Mouse (Mus musculus) stomach, embryonic 15.5 days (tissue): ENCODE data around the gene Apba2. TPM values are rescaled to one million over a fixed set of nuclear protein-coding genes. Genes with fewer than 3 reads are reported as not detected.

Experiments
- ATAC-seq: fragments of 200-750 bp; cut with Nextera tagmentation; 2 replicates; pipeline ENCODE4 v1.8.0; 2017; ENCODE audit warnings: low read depth, moderate number of reproducible peaks, moderate TSS enrichment; ENCODE audit not compliant: insufficient read depth, low FRiP score
- H3K27ac ChIP-seq: fragments of 300-500 bp; sonication (generic); 2 replicates; pipeline ENCODE4 v1.5.1; 2015; ENCODE audit warnings: mild to moderate bottlenecking, inconsistent platforms
- H3K27me3 ChIP-seq: fragments of 300-500 bp; sonication (generic); replicated peaks from 2 replicates; pipeline ENCODE4 v1.6.1; 2015; ENCODE audit warnings: inconsistent platforms
- H3K36me3 ChIP-seq: fragments of 300-500 bp; sonication (generic); 2 replicates; pipeline ENCODE4 v1.6.1; 2015; ENCODE audit warnings: inconsistent platforms
- H3K4me1 ChIP-seq: fragments of 300-500 bp; sonication (generic); 2 replicates; pipeline ENCODE4 v1.6.1; 2015; ENCODE audit warnings: inconsistent platforms
- H3K4me2 ChIP-seq: fragments of 300-500 bp; sonication (generic); 2 replicates; pipeline ENCODE4 v1.6.1; 2015; ENCODE audit warnings: mild to moderate bottlenecking, inconsistent platforms
- H3K4me3 ChIP-seq: fragments of 300-500 bp; sonication (generic); replicated peaks from 2 replicates; pipeline ENCODE4 v1.5.1; 2015; ENCODE audit warnings: inconsistent platforms
- H3K9ac ChIP-seq: fragments of 300-500 bp; sonication (generic); 2 replicates; pipeline ENCODE4 v1.6.1; 2015; ENCODE audit warnings: inconsistent platforms
- H3K9me3 ChIP-seq: fragments of 300-500 bp; sonication (generic); 2 replicates; pipeline ENCODE4 v1.6.1; 2016; ENCODE audit warnings: inconsistent platforms
- WGBS: fragments of 180-500 bp; shearing (Covaris S2); methylation state at CpG from one replicate; pipeline ENCODE4 v1.1.7; 2015; 5-methylcytosine and 5-hydroxymethylcytosine counted together
- polyA plus RNA-seq: library from polyadenylated mRNA; unstranded; fragments of >200 nt; fragmentation: Nextera tagmentation; extraction: Ambion mirVana; gene quantifications from 2 replicates; pipeline ENCODE4 v1.2.1, GENCODE M21; 2015

Apba2 gene
- polyA plus RNA-seq, 1 experiment from 2014 or later: 6.1 TPM

GRCm38 (mm10) chr7:64535269-64535668, 33.8 kb downstream of the Apba2 start:
- H3K4me3 ChIP-seq: no peak overlapping the region
- H3K4me1 ChIP-seq: no peaks in the 10 kb centered on the region
- no peak overlapping the region for H3K27ac ChIP-seq
- H3K27me3 ChIP-seq: no peaks in the 10 kb centered on the region
- H3K4me2 ChIP-seq: no peak overlapping the region
- no peaks in the 10 kb centered on the region for H3K9me3 ChIP-seq
- no peak for ATAC-seq
- no peak overlapping the region for H3K9ac ChIP-seq
- H3K36me3 ChIP-seq: no peaks in the 10 kb centered on the region
- WGBS: 74% methylated on average over 2 of the region's 2 CpGs

DNA sequence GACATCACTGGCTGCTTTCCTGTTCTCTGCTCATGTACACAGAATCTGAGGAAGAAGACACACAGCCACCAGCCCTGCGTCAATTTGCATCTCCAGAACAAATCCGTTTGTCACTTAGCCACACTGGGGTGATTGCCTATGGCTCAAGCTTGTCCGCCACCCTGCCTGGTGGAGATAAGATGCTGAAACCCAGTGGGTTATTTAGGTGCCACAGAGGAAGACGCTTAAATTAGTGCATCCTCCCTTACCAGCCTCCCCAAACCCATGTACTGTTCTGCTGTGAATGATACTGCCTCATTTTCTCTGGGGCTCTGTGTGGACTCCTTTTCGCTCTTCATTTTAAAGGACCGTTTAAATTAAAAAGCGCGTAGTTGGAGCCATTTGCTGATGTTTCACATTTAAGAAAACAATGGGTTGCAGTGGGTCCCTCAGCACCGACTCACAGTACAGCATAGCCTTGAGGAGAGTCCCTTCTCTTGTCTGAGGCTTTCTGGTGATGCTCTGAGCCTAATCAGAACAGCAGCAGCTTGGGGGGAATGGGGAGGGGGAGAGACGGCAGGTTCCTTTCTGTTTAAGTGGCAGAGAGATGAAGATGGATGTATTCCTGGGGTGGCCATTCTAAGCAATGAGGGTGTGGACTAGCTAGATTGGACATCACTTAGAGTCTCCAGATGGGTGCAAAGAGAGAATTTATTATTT, 38.1 kb downstream of the Apba2 start:
- Histone ChIP-seq H3K27ac (no peak overlapping the region), H3K4me3 (no peak overlapping the region), H3K4me1 (no peaks in the 10 kb centered on the region), H3K27me3 (no peaks in the 10 kb centered on the region), H3K36me3 (no peaks in the 10 kb centered on the region), H3K9ac (no peak overlapping the region), H3K4me2 (no peak overlapping the region), H3K9me3 (no peaks in the 10 kb centered on the region)
- 56% methylated on average over 10 of the region's 10 CpGs for WGBS
- no peak for ATAC-seq

- Histone ChIP-seq H3K4me1 (no peaks in the 10 kb centered on the region), H3K9ac (no peak overlapping the region), H3K36me3 (no peaks in the 10 kb centered on the region), H3K9me3 (no peaks in the 10 kb centered on the region), H3K27me3 (no peaks in the 10 kb centered on the region), H3K4me3 (no peak overlapping the region), H3K4me2 (no peak overlapping the region), H3K27ac (no peak overlapping the region)
- WGBS: 66% methylated on average over 8 of the region's 8 CpGs
- ATAC-seq: no peak
Observed at GRCm38 (mm10) chr7:64546801-64547200, 45.3 kb downstream of the Apba2 start.

DNA sequence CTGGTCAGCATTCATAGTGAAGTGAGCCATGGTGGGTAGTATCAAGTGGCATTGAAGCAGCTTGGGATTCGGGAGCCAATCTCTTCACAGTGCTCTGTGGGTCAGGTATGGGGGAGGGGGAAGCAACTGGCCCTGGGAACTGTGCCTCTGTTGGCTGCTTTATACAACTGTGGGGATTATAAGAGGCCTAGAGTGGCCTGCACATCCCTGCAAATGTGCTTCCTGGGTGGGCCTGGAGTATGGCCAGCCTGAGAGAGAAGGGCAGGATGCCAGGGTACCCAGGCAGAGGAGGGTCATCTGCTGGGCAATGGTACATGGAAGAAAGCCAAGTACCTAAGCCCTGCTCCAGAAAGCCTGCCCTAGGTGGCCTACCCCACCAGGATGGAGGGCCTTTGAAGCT, 49.4 kb downstream of the Apba2 start:
- Histone ChIP-seq H3K4me2 (no peak overlapping the region), H3K9me3 (no peaks in the 10 kb centered on the region), H3K4me1 (no peaks in the 10 kb centered on the region), H3K27ac (no peak overlapping the region), H3K27me3 (no peaks in the 10 kb centered on the region), H3K4me3 (no peak overlapping the region), H3K36me3 (no peaks in the 10 kb centered on the region), H3K9ac (no peak overlapping the region)
- ATAC-seq: no peak
- 71% methylated on average over 1 of the region's 1 CpGs for WGBS

DNA sequence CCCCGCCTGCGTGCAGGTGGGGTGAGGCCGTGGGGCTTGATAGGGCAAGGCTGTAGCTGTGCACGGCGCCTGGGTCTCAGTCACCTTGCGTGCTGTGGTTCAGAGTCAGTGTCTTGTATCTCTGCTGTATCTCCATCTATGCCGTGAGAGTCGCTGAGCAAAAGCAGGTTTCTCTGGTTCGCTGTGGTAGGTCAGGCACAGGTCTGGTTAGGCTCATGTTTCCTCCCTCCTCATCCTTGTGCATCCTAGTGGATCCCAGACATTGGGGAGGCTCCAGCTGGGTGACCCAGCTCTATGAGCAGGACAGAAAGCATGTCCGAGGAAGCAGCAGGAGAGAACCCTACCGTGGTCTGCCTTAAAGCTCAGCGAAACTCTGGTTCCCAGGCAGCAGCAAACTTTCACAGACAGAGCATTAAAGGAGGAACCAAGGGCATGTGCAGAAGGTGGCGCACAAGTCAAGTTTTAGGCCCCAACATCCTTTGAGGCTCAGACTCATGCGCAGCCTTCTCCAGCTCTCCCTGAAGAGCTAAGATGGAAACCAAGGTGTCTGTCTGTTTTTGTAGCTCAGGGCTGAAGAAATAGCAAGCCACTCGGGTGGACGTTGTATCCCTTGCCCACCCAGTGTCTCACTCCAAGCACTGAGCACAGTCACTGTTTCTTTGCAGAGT, 51.2 kb downstream of the Apba2 start:
- Histone ChIP-seq H3K4me1 (no peaks in the 10 kb centered on the region), H3K4me2 (no peak overlapping the region), H3K9me3 (no peaks in the 10 kb centered on the region), H3K4me3 (no peak overlapping the region), H3K27ac (no peak overlapping the region), H3K27me3 (no peaks in the 10 kb centered on the region), H3K9ac (no peak overlapping the region), H3K36me3 (no peaks in the 10 kb centered on the region)
- WGBS: 81% methylated on average over 13 of the region's 16 CpGs
- ATAC-seq: no peak

DNA sequence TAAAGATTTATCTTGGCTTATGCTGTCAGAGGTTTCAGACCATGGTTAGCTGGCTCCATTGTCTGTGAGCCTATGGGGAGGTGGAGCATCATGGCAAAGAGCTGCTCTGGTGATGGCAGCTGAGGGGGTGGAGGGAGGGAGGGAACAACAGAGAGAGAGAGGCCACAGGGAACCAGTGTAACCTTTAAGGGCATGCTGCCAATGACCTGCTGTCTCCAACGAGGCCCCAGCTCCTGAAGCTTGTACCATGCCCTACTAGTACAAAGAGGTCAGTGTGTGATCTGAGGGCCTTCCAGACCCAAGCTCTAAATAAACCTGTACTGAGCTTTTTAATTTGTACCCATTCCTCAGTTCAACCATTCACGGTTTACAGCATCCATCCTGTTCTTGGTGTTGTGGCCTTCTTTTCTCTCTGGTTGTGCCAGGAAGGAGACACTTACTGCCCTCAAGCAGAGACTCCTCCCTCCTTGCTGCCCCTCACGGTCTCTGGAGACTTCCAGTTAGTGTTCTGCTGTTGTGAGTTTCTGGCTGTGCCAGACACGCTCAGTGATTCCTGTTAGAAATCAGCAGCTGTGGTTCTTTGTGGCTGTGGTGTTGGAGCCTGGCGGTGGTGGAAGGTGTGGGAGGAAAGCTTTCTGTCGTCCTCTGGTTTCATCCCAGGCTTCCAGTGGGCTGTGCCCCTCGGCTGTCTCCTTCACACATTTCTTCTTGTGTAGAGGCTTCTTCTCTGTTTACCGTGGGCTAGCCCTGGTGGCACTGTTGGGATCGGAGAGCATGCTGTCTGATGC, 60.4 kb downstream of the Apba2 start:
- Histone ChIP-seq H3K36me3 (no peaks in the 10 kb centered on the region), H3K4me1 (no peaks in the 10 kb centered on the region), H3K4me2 (no peak overlapping the region), H3K9me3 (no peaks in the 10 kb centered on the region), H3K4me3 (no peak overlapping the region), H3K9ac (no peak overlapping the region), H3K27ac (no peak overlapping the region), H3K27me3 (no peaks in the 10 kb centered on the region)
- no peak for ATAC-seq
- 66% methylated on average over 9 of the region's 9 CpGs for WGBS

DNA sequence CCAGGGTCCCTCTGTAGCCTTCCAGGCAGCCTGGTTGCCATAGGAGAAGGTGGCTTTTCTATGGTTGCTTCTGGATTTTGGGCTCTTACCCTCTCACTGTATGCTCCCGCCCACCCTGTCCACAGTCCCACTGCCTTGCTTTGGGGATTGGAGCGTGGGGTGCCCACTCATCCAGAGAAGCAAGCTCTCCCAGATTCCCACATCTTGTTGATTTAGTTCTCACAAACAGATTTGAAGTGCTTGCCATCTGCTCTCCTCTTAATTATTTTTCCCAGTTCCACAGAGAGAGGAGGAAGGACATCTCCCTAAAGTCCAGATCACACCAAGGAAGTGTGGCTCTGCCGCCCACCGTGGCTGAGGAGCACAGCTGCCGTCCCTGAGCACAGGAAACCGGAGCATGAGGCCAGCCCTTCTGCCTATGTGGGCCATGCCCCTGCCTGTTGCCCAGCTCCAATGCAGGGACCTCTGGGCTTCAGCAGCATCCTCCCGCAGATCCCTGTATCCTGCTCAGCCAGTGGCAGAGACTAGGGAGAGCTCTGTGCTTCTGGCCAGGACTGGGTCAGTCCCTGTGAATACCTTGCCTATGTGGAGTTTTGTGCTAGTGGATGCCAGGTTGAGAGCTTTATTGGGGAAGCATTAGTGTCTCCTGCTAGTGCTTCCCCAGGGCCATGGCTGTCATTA, 63.5 kb downstream of the Apba2 start:
- Histone ChIP-seq H3K4me2 (no peak overlapping the region), H3K36me3 (no peaks in the 10 kb centered on the region), H3K9me3 (no peaks in the 10 kb centered on the region), H3K9ac (no peak overlapping the region), H3K4me1 (no peaks in the 10 kb centered on the region), H3K27me3 (no peaks in the 10 kb centered on the region), H3K4me3 (no peak overlapping the region), H3K27ac (no peak overlapping the region)
- no peak for ATAC-seq
- WGBS: 75% methylated on average over 7 of the region's 7 CpGs

- Histone ChIP-seq H3K9ac (no peak overlapping the region), H3K36me3 (no peaks in the 10 kb centered on the region), H3K27ac (no peak overlapping the region), H3K4me2 (no peak overlapping the region), H3K4me1 (no peaks in the 10 kb centered on the region), H3K4me3 (no peak overlapping the region), H3K27me3 (no peaks in the 10 kb centered on the region), H3K9me3 (no peaks in the 10 kb centered on the region)
- 79% methylated on average over 10 of the region's 10 CpGs for WGBS
- ATAC-seq: no peak
Observed at GRCm38 (mm10) chr7:64566371-64567243, 65.1 kb downstream of the Apba2 start.

DNA sequence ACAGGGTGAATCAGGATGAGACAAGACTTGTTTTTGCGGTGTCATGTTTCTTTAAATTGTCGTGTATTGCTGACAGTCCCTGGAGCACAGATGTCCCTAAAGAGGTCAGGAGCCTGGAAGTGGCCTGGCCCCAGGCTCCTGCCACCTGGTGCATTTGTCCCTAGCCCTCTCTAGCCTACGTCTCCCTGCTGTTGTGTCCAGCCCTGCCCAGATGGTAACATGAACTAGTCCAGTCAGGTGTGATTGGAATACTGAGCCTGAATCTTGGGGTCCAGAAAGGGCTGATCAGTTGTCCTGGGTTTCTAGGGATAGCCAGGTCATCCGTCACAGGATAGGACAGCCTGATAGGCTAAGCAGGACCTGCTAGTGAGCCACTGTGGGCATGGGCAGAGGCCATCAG, 67.2 kb downstream of the Apba2 start:
- WGBS: 65% methylated on average over 4 of the region's 4 CpGs
- ATAC-seq: no peak
- H3K4me1 ChIP-seq: no peaks in the 10 kb centered on the region
- no peaks in the 10 kb centered on the region for H3K27me3 ChIP-seq
- no peak overlapping the region for H3K27ac ChIP-seq
- H3K4me3 ChIP-seq: no peak overlapping the region
- no peaks in the 10 kb centered on the region for H3K9me3 ChIP-seq
- no peaks in the 10 kb centered on the region for H3K36me3 ChIP-seq
- H3K4me2 ChIP-seq: no peak overlapping the region
- H3K9ac ChIP-seq: no peak overlapping the region

DNA sequence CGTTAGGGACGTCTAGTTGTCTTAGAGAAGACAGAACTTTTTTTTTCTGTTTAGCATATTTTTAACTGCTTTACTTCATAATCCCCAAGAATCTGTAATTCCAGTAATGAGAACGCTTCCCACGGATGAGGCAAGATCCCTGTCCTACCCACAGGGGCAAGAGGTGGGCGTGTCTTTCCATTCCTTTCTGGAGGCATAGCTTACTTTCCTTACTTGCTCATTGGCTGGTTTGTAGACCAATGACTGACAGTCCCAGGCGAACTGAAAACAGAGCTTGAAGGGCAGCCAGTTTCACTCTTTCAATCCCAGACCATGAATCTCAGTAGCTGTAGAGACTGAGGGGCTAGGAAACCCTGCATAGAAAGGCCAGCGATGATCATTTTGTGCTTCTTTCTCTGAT, 68.2 kb downstream of the Apba2 start:
- H3K9ac ChIP-seq: no peak overlapping the region
- 43% methylated on average over 7 of the region's 7 CpGs for WGBS
- no peaks in the 10 kb centered on the region for H3K36me3 ChIP-seq
- no peak overlapping the region for H3K4me2 ChIP-seq
- no peak overlapping the region for H3K4me3 ChIP-seq
- no peak for ATAC-seq
- H3K27me3 ChIP-seq: no peaks in the 10 kb centered on the region
- no peak overlapping the region for H3K27ac ChIP-seq
- no peaks in the 10 kb centered on the region for H3K9me3 ChIP-seq
- no peaks in the 10 kb centered on the region for H3K4me1 ChIP-seq

DNA sequence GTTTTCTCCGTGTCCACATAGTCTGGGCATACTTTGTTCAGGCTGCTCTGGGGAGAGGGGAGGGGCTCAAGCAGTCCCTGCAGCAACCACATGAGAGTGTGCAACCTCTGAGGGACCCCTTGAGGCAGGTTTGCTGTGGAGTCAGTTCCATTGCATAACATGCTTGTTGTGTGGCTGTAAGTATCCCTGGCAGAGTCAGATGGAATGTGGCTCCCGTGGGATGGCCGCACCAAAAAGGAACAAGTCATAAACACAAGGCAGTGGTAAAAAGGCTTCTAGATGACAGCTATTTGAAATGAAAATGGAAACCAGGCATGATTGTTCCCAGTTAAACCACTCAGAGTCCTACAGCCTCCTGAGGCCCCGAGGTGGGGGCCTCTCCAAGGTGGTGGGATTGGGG, 69.4 kb downstream of the Apba2 start:
- no peak overlapping the region for H3K27ac ChIP-seq
- 75% methylated on average over 4 of the region's 4 CpGs for WGBS
- no peaks in the 10 kb centered on the region for H3K4me1 ChIP-seq

More for the DNA sequence above, 69.4 kb downstream of the Apba2 start:
- no peak overlapping the region for H3K4me2 ChIP-seq
- H3K9me3 ChIP-seq: no peaks in the 10 kb centered on the region
- no peak overlapping the region for H3K4me3 ChIP-seq
- no peaks in the 10 kb centered on the region for H3K27me3 ChIP-seq
- no peaks in the 10 kb centered on the region for H3K36me3 ChIP-seq
- no peak overlapping the region for H3K9ac ChIP-seq
- no peak for ATAC-seq
